Mouse (Mus musculus) right cerebral cortex, postnatal 36 days (tissue): ENCODE data around the gene Irf1.

ENCODE experiments used
- DNase-seq, 2 experiments: peaks; one replicate each; pipeline ENCODE4 v3.0.0; 2022; ENCODE audit warnings: low spot score in 2 of 2, mixed read lengths in 1 of 2

Gene Irf1

DNA sequence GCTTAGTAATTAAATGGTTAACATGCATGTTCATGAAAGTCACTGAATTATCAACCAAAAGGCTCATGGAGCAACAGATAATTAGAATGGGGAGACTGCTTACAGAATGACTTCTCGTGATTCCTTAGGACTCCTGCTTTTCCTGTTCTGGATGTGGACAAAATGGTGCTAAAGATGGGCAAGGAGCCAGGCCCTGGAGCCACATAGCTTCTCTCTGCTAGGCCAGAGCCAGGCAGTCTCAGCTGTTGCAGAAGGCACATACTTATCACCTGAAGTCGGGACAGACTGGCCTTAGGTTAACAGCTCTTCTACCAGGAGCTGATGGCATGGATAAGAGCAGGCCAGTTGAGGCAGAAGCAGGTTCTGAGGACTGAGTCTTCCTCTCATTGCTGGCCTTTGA lies 40.9 kb downstream of the Irf1 start:
- no peak for DNase-seq

GRCm38 (mm10) chr11:53811312-53811711 lies 41.5 kb downstream of the Irf1 start:
- no peak for DNase-seq

DNA sequence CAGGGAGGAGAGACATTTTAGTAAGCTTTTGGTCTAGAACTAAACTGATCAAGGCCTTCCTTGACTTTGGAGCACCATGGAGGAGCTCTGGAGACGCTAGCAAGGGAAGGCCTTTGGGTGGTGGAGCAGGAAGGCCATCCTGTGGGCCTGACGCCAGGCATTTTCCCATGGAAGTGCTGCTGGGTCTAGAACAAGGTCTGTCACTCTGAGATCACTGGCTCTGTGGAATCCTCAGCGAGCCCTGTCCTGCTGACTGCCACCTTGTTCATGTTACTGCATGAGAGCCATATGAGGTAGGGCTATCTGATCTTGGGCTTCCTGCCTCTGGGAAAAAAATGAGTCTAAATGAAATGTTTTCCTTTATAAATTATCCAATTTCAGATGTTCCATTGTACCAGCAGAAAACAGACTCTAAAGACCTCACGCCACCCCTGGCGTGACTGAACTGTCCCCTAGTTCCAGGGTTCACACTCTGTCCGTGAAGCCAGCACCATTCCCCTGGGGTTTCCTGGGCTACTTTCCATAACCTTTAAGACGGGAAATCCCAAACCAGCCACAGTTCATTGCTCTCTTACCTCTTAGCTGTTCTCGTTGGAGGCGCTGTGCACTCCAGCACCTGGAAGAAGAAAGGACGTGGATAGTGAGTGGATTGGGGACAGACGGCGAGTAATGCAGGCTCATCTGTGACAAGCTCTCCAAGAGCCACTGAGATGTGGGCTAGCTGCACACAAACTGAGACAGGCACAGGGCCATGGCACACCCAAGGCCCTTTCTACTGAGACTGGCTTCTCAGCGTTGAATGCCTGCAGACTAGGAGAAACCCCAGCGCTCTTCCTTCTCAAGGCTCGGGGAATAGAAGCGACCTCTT lies 43.4 kb downstream of the Irf1 start:
- DNase-seq, result no peak

DNA sequence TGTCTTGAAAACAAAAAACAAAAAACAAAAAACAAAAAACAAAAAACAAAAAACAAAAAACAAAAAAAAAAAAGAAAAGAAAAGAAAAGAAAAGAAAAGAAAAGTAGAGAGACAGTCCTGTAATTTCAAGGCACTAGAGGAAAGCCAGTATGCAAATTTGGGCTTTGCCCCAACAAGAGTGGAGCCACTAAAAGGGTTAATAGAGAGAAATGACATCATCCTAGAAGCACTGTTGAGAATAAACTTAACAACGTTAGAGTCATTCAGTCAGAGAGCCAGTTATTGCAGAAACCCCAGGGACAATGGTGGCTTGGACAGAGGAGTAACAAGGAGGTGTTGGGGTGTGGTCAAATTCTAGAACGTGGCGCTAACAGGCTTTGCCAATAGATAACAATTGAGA lies 45.0 kb downstream of the Irf1 start:
- DNase-seq, result no peak

DNA sequence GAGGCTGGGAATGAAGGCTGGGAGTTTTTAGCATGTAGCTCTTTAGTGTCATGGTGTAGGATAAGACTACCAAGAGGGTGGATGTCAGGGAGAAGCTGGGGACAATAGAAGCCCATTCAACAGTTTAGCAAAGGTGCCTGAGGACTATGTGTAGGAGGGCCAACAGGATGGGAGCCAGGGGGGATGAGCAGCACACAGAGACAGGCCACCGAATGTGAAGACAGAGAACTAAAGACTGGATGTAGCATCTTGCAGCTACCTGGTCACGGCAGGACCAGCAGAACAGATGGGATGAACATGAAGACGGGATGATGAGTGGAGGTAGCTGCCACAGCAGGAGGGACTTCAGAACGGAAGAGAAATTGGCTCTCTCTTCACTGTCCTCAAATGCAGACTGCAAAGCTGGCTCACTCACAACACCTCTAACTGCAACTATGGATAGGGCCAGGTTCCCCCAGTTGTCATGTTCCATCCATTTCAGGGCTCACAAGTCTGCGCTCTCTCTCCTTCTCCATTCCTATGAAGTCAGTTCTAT lies 47.1 kb downstream of the Irf1 start:
- DNase-seq, result no peak

DNA sequence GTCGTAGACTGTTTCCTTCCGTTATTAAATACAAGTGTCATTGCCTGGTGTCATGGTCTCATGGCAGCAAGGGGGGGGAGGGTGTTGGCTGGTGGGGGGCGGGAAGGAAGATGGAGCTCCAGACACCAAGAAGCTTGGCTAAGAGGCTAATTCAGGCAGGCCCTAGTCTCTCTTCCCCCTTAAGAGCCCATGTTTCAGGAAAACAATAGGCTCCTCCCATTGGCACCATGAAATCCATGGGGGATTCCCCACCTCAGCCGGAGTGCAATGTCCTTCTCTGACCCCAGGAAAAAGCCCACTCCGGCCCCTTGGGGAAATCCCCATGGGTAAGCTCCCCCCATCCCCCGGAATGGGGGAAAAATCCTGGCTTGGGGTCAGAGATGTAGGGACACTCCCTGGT lies 49.0 kb downstream of the Irf1 start:
- DNase-seq, result no peak

DNA sequence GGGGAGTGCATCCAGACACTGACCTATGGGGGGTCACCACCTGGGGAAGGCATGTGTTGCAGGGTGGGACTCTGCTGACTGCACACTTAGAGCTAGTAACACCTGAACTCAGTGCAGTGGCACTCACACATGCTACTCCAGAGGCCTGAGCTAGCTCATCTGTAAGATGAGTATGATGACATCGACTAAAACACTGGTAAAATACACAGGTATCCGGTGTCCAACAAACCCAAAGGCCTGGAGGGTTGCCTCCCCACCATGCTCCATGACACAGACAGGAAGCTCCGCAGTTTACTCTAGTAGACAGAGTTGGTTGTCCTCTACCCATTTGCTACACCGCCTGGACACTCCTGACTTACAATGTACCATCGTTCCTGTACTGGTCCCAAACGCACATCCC lies 49.7 kb downstream of the Irf1 start:
- no peak for DNase-seq

GRCm38 (mm10) chr11:53820516-53821170 lies 50.8 kb downstream of the Irf1 start:
- DNase-seq, result no peak

- no peak for DNase-seq
These were observed 51.6 kb downstream of the Irf1 start for GRCm38 (mm10) chr11:53821230-53821944.

GRCm38 (mm10) chr11:53821945-53822338 lies 52.1 kb downstream of the Irf1 start:
- no peak for DNase-seq

DNA sequence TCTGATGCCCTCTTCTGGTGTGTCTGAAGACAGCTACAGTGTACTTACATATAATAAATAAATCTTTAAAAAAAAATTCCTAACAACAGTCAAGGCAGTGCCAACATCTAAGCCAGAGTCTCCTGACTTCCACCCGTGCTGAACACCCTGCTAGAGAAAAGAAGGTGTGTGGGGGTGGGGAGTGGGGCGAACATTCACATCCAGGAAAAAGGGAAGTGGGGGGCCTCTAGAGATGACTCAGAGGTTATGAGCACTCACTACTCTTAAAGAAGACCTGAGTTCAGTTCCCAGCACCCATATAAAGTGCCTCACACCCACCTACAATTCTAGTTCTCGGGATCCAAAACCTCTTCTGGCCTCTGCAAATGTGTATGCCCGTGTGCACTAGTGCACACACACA lies 55.6 kb downstream of the Irf1 start:
- DNase-seq, result no peak
